Mouse (Mus musculus) liver, postnatal 0 days (tissue): Measurements from ENCODE around the gene Fnip2. TPM values are rescaled to one million over a fixed set of nuclear protein-coding genes. Genes with fewer than 3 reads are reported as not detected.
A peak's percentile ranks its signal among the peaks of the same experiment; 100 is the strongest.

Experiments
- ATAC-seq: fragments of 200-750 bp; cut with Nextera tagmentation; 2 replicates; pipeline ENCODE4 v1.8.0; 2017; ENCODE audit warnings: mild to moderate bottlenecking, moderate library complexity
- DNase-seq: peaks from one replicate; pipeline ENCODE4 v3.0.0-alpha.2; 2016
- H3K27ac ChIP-seq: fragments of 300-500 bp; sonication (generic); 2 replicates; pipeline ENCODE4 v1.5.1; 2014; ENCODE audit warnings: antibody characterized with exemption, moderate library complexity, mild to moderate bottlenecking, low read depth
- H3K27me3 ChIP-seq: fragments of 300-500 bp; sonication (generic); 2 replicates; pipeline ENCODE4 v1.6.1; 2014; ENCODE audit warnings: low read length, control low read depth, mixed read lengths; ENCODE audit not compliant: insufficient read depth
- H3K36me3 ChIP-seq: fragments of 300-500 bp; sonication (generic); replicated peaks from 2 replicates; pipeline ENCODE4 v1.6.1; 2014; ENCODE audit warnings: mild to moderate bottlenecking, control low read depth, low read length, moderate library complexity, mixed read lengths; ENCODE audit not compliant: insufficient read depth
- H3K4me1 ChIP-seq: fragments of 300-500 bp; sonication (generic); 2 replicates; pipeline ENCODE4 v1.6.1; 2014; ENCODE audit warnings: antibody characterized with exemption, mild to moderate bottlenecking, control low read depth; ENCODE audit not compliant: insufficient read depth
- H3K4me2 ChIP-seq: fragments of 300-500 bp; sonication (generic); 2 replicates; pipeline ENCODE4 v1.6.1; 2014; ENCODE audit warnings: low read depth, mild to moderate bottlenecking, low read length, moderate library complexity, mixed read lengths
- H3K4me3 ChIP-seq: fragments of 300-500 bp; sonication (generic); 2 replicates; pipeline ENCODE4 v1.5.1; 2014; ENCODE audit warnings: low read depth, low read length
- H3K9ac ChIP-seq: fragments of 300-500 bp; sonication (generic); replicated peaks from 2 replicates; pipeline ENCODE4 v1.6.1; 2014; ENCODE audit warnings: mild to moderate bottlenecking, moderate library complexity
- H3K9me3 ChIP-seq: fragments of 300-500 bp; sonication (generic); 2 replicates; pipeline ENCODE4 v1.6.1; 2016; ENCODE audit warnings: mild to moderate bottlenecking, control low read depth, low read length, mixed read lengths
- CTCF ChIP-seq: sonication (generic); IDR thresholded peaks from 2 replicates; pipeline ENCODE4 v1.5.1; 2016; ENCODE audit warnings: antibody characterized with exemption, low read depth
- EP300 ChIP-seq: IDR thresholded peaks from 2 replicates; pipeline ENCODE4 v1.6.1; 2016; ENCODE audit warnings: antibody characterized with exemption, low read depth, mild to moderate bottlenecking
- WGBS: fragments of 180-500 bp; shearing (Covaris S2); extraction: QIAGEN DNeasy Blood & Tissue Kit; methylation state at CpG from one replicate; pipeline ENCODE4 v1.1.7; 2014; ENCODE audit not compliant: insufficient replicate concordance; 5-methylcytosine and 5-hydroxymethylcytosine counted together
- polyA plus RNA-seq: library from polyadenylated mRNA; unstranded; fragments of >200 nt; fragmentation: Nextera tagmentation; extraction: Ambion mirVana; gene quantifications from 2 replicates; pipeline ENCODE4 v1.2.1, GENCODE M21; 2015

Fnip2 gene
- polyA plus RNA-seq, 1 experiment from 2014 or later, result 3.0 TPM

GRCm38 (mm10) chr3:79443850-79444249 is 123.7 kb downstream of the Fnip2 start:
- no peak overlapping the region for H3K9ac ChIP-seq
- no peak overlapping the region for H3K4me2 ChIP-seq
- no peak for TF ChIP-seq EP300
- peak; percentile 13; the same call in 1 of the 2 replicates for TF ChIP-seq CTCF
- DNase-seq, result no peak
- no peak overlapping the region for H3K27ac ChIP-seq
- ATAC-seq, result no peak
- H3K4me3 ChIP-seq, result no peak overlapping the region
- WGBS, result 53% methylated on average over 4 of the region's 4 CpGs
- H3K4me1 ChIP-seq, result no peaks in the 10 kb centered on the region
- no peaks in the 10 kb centered on the region for H3K27me3 ChIP-seq
- H3K36me3 ChIP-seq, result no peaks in the 10 kb centered on the region
- H3K9me3 ChIP-seq, result no peaks in the 10 kb centered on the region

- Histone ChIP-seq H3K9me3 (no peaks in the 10 kb centered on the region), H3K4me2 (no peak overlapping the region), H3K9ac (no peak overlapping the region), H3K36me3 (no peaks in the 10 kb centered on the region), H3K27me3 (no peaks in the 10 kb centered on the region), H3K4me3 (no peak overlapping the region), H3K27ac (no peak overlapping the region), H3K4me1 (no peaks in the 10 kb centered on the region)
- WGBS, result 76% methylated on average over 12 of the region's 12 CpGs
- ATAC-seq (no peak), DNase-seq (no peak)
- TF ChIP-seq EP300 (no peak), CTCF (no peak)
Observed at GRCm38 (mm10) chr3:79440976-79441491, 126.6 kb downstream of the Fnip2 start.

- no peak for DNase-seq
- no peak for TF ChIP-seq CTCF
- TF ChIP-seq EP300, result no peak
- no peak for ATAC-seq
- Histone ChIP-seq H3K4me2 (no peak overlapping the region), H3K27me3 (no peaks in the 10 kb centered on the region), H3K9me3 (no peaks in the 10 kb centered on the region), H3K9ac (no peak overlapping the region), H3K36me3 (no peaks in the 10 kb centered on the region), H3K4me1 (no peaks in the 10 kb centered on the region), H3K4me3 (no peak overlapping the region), H3K27ac (no peak overlapping the region)
- WGBS, result 80% methylated on average over 3 of the region's 3 CpGs
Observed at GRCm38 (mm10) chr3:79438276-79438675, 129.3 kb downstream of the Fnip2 start.

GRCm38 (mm10) chr3:79436186-79436585 is 131.4 kb downstream of the Fnip2 start:
- H3K36me3 ChIP-seq, result no peaks in the 10 kb centered on the region
- no peak overlapping the region for H3K4me3 ChIP-seq
- H3K4me1 ChIP-seq, result no peaks in the 10 kb centered on the region
- no peak overlapping the region for H3K4me2 ChIP-seq
- H3K9ac ChIP-seq, result no peak overlapping the region
- WGBS, result 83% methylated on average over 7 of the region's 7 CpGs
- no peaks in the 10 kb centered on the region for H3K9me3 ChIP-seq
- DNase-seq, result no peak
- ATAC-seq, result no peak
- no peaks in the 10 kb centered on the region for H3K27me3 ChIP-seq
- TF ChIP-seq CTCF (no peak), EP300 (no peak)
- no peak overlapping the region for H3K27ac ChIP-seq

GRCm38 (mm10) chr3:79434985-79435384 is 132.6 kb downstream of the Fnip2 start:
- TF ChIP-seq EP300 (no peak), CTCF (no peak)
- no peak overlapping the region for H3K27ac ChIP-seq
- H3K9ac ChIP-seq, result no peak overlapping the region
- H3K4me1 ChIP-seq, result no peaks in the 10 kb centered on the region
- H3K9me3 ChIP-seq, result no peaks in the 10 kb centered on the region
- WGBS, result 58% methylated on average over 5 of the region's 5 CpGs
- H3K4me3 ChIP-seq, result no peak overlapping the region
- no peak for ATAC-seq
- no peak overlapping the region for H3K4me2 ChIP-seq
- no peaks in the 10 kb centered on the region for H3K27me3 ChIP-seq
- no peaks in the 10 kb centered on the region for H3K36me3 ChIP-seq
- DNase-seq, result no peak

- H3K27me3 ChIP-seq, result no peaks in the 10 kb centered on the region
- no peaks in the 10 kb centered on the region for H3K9me3 ChIP-seq
- H3K36me3 ChIP-seq, result no peaks in the 10 kb centered on the region
- TF ChIP-seq CTCF (no peak), EP300 (no peak)
- no peak for ATAC-seq
- DNase-seq, result no peak
- no peaks in the 10 kb centered on the region for H3K4me1 ChIP-seq
- WGBS, result 68% methylated on average over 9 of the region's 9 CpGs
- H3K9ac ChIP-seq, result no peak overlapping the region
- no peak overlapping the region for H3K4me2 ChIP-seq
- no peak overlapping the region for H3K27ac ChIP-seq
- no peak overlapping the region for H3K4me3 ChIP-seq
Observed at GRCm38 (mm10) chr3:79434436-79434835, 133.2 kb downstream of the Fnip2 start.

GRCm38 (mm10) chr3:79433593-79433992 is 134.0 kb downstream of the Fnip2 start:
- DNase-seq, result peak; percentile 23
- Histone ChIP-seq H3K4me3 (no peak overlapping the region), H3K4me2 (no peak overlapping the region), H3K27me3 (no peaks in the 10 kb centered on the region), H3K4me1 (no peaks in the 10 kb centered on the region), H3K27ac (no peak overlapping the region), H3K9me3 (no peaks in the 10 kb centered on the region), H3K9ac (no peak overlapping the region), H3K36me3 (no peaks in the 10 kb centered on the region)
- no peak for TF ChIP-seq EP300
- peak; percentile 65 for TF ChIP-seq CTCF
- ATAC-seq, result peak; percentile 54; the same call in 1 of the 2 replicates
